ENCODE assay signal across 28 mouse cellular contexts in the genomic region with DNA sequence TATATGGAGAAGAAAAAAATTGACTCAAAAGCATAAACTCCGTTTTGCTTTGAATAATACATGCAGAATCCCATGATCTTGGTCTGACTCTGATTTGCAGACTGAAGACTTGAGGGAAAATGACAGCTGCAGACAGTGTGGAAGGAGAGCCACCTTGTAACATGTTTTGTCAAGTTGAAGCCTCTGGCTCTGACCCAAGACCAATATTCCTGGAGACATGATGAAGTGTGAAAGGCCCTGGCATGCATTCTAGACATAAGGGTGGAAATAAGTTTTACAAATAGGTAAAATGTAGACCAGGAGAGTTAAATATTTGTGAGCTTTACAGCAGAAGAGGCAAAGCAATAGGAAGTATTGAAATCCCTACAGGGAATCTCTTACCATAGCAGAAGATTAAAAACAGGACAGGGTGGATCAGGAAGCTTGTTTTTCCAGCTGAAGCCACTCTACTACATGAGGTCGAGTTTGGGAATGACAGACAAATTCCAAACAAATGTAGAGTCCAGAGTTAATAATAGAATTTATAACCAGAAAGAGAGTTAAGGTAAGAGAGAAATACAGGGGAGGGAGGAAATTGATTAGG.
DNase-seq lines count a peak whose midpoint lies in the region; ATAC-seq and TF ChIP-seq lines count a peak whose summit lies in the region.
"Had no signal": no experiment of that assay in that cellular context is flagged by ENCODE, and none has a peak within 500 bp of the region (broad histone marks: within the 10 kb centered on the region; RNA-seq: fewer than 3 reads in every experiment).

No protein-coding gene starts in this region.

- peak; percentile 9 for DNase-seq in embryonic facial prominence, embryonic 11.5 days (ENCODE audit: low spot score)
- no peak for DNase-seq in embryonic facial prominence, embryonic 10.5 days (ENCODE audit: low spot score)
- DNase-seq in midbrain, embryonic 11.5 days (ENCODE audit: low spot score, missing footprints): peak; percentile 60
- DNase-seq in brain, embryonic 14.5 days (ENCODE audit: low read depth): peak; percentile 44
- peak; percentile 58 for DNase-seq in limb, embryonic 14.5 days (ENCODE audit: low spot score)
- DNase-seq in layer of hippocampus, adult 2 months (ENCODE audit: low spot score in 2 of 2): no peak
- DNase-seq: adrenal gland, postnatal 25 days; cerebellum, adult 8-10 months; cerebellum, postnatal 36 days; forebrain, postnatal 0 days; heart, adult 2 months; kidney, adult 2 months; kidney, postnatal 4 days; liver, embryonic 13.5 days; lung, adult 18-20 months; lung, postnatal 4 days; right cerebral cortex, postnatal 25 days had no signal

- no peak overlapping the region for H3K27ac ChIP-seq in embryonic facial prominence, embryonic 11.5 days (replicated peaks; ENCODE audit: low read depth, low read length)
- no peak overlapping the region for H3K27ac ChIP-seq in embryonic facial prominence, embryonic 10.5 days (replicated peaks)
- no peak overlapping the region for H3K27ac ChIP-seq in midbrain, embryonic 11.5 days (ENCODE audit: low read depth, low read length)
- no peak overlapping the region for H3K27ac ChIP-seq in midbrain, embryonic 16.5 days (ENCODE audit: low read length)
- H3K27ac ChIP-seq in limb, embryonic 14.5 days (replicated peaks; ENCODE audit: low read depth, low read length): no peak overlapping the region
- H3K27ac ChIP-seq in layer of hippocampus, adult 2 months: no peak overlapping the region
- H3K27ac ChIP-seq: embryonic facial prominence, embryonic 12.5 days; forebrain, embryonic 10.5 days; heart, adult 2 months; hindbrain, embryonic 15.5 days; limb, embryonic 15.5 days; liver, embryonic 13.5 days; midbrain, embryonic 15.5 days; stomach, embryonic 15.5 days had no signal

- H3K4me1 ChIP-seq in embryonic facial prominence, embryonic 11.5 days (ENCODE audit: control insufficient read depth, insufficient read depth, low read length): no peaks in the 10 kb centered on the region
- H3K4me1 ChIP-seq in embryonic facial prominence, embryonic 10.5 days: no peaks in the 10 kb centered on the region
- H3K4me1 ChIP-seq in midbrain, embryonic 11.5 days (ENCODE audit: control insufficient read depth, insufficient read depth, low read length): no peaks in the 10 kb centered on the region
- H3K4me1 ChIP-seq in midbrain, embryonic 16.5 days (ENCODE audit: control insufficient read depth, insufficient read depth, low read length): no peaks in the 10 kb centered on the region
- no peaks in the 10 kb centered on the region for H3K4me1 ChIP-seq in limb, embryonic 14.5 days (ENCODE audit: control insufficient read depth, insufficient read depth, low read length)
- H3K4me1 ChIP-seq: embryonic facial prominence, embryonic 12.5 days; forebrain, embryonic 10.5 days; heart, embryonic 12.5 days; hindbrain, embryonic 15.5 days; limb, embryonic 15.5 days; liver, embryonic 13.5 days; megakaryocyte, embryonic 14.5 days; midbrain, embryonic 15.5 days; stomach, embryonic 15.5 days had no signal

- TF ChIP-seq POLR2A in brain, embryonic 14.5 days (IDR thresholded peaks at IDR 0.05; ENCODE audit: borderline replicate concordance, extremely low read depth, insufficient read depth, insufficient read length, poor library complexity, severe bottlenecking): no peak
- TF ChIP-seq POLR2A in limb, embryonic 14.5 days (IDR thresholded peaks at IDR 0.05; ENCODE audit: borderline replicate concordance, extremely low read depth, insufficient read depth, insufficient read length): no peak

- H3K27me3 ChIP-seq in embryonic facial prominence, embryonic 11.5 days (ENCODE audit: control insufficient read depth, insufficient read depth, low read length): no peaks in the 10 kb centered on the region
- H3K27me3 ChIP-seq in embryonic facial prominence, embryonic 10.5 days (replicated peaks; ENCODE audit: low read depth, poor library complexity, severe bottlenecking): no peaks in the 10 kb centered on the region
- H3K27me3 ChIP-seq in midbrain, embryonic 11.5 days (ENCODE audit: control insufficient read depth, insufficient read depth, low read length): no peaks in the 10 kb centered on the region
- H3K27me3 ChIP-seq in midbrain, embryonic 16.5 days (ENCODE audit: control insufficient read depth, insufficient read depth, low read depth, low read length): no peaks in the 10 kb centered on the region
- no peaks in the 10 kb centered on the region for H3K27me3 ChIP-seq in limb, embryonic 14.5 days (ENCODE audit: control insufficient read depth, insufficient read depth, low read length)
- H3K27me3 ChIP-seq: embryonic facial prominence, embryonic 12.5 days; heart, embryonic 12.5 days; hindbrain, embryonic 15.5 days; limb, embryonic 15.5 days; liver, embryonic 13.5 days; megakaryocyte, embryonic 14.5 days; midbrain, embryonic 15.5 days; stomach, embryonic 15.5 days had no signal

- no peaks in the 10 kb centered on the region for H3K36me3 ChIP-seq in embryonic facial prominence, embryonic 11.5 days (replicated peaks; ENCODE audit: control insufficient read depth, insufficient read depth, low read depth, low read length)
- no peaks in the 10 kb centered on the region for H3K36me3 ChIP-seq in embryonic facial prominence, embryonic 10.5 days (replicated peaks)
- no peaks in the 10 kb centered on the region for H3K36me3 ChIP-seq in midbrain, embryonic 11.5 days (ENCODE audit: control insufficient read depth, insufficient read depth, low read length)
- no peaks in the 10 kb centered on the region for H3K36me3 ChIP-seq in midbrain, embryonic 16.5 days (ENCODE audit: control insufficient read depth, insufficient read depth, low read length)
- H3K36me3 ChIP-seq in limb, embryonic 14.5 days (ENCODE audit: control insufficient read depth, insufficient read depth, low read length): no peaks in the 10 kb centered on the region
- H3K36me3 ChIP-seq: embryonic facial prominence, embryonic 12.5 days; forebrain, embryonic 10.5 days; heart, embryonic 12.5 days; hindbrain, embryonic 15.5 days; limb, embryonic 15.5 days; liver, embryonic 13.5 days; midbrain, embryonic 15.5 days; stomach, embryonic 15.5 days had no signal

- ATAC-seq in embryonic facial prominence, embryonic 11.5 days (replicated peaks; ENCODE audit: insufficient number of reproducible peaks, low FRiP score, low TSS enrichment, low read depth): no peak
- ATAC-seq in midbrain, embryonic 11.5 days (ENCODE audit: low FRiP score): no peak
- ATAC-seq in midbrain, embryonic 16.5 days: no peak
- ATAC-seq in limb, embryonic 14.5 days (ENCODE audit: low FRiP score, low read depth): peak; percentile 77
- ATAC-seq: forebrain, postnatal 0 days; lung, postnatal 0 days; midbrain, embryonic 15.5 days had no signal

- no peaks in the 10 kb centered on the region for H3K9me3 ChIP-seq in embryonic facial prominence, embryonic 11.5 days (replicated peaks; ENCODE audit: control insufficient read depth, low read length)
- H3K9me3 ChIP-seq in embryonic facial prominence, embryonic 10.5 days: no peaks in the 10 kb centered on the region
- no peaks in the 10 kb centered on the region for H3K9me3 ChIP-seq in midbrain, embryonic 11.5 days (ENCODE audit: control insufficient read depth, low read length)
- H3K9me3 ChIP-seq in midbrain, embryonic 16.5 days (replicated peaks; ENCODE audit: control insufficient read depth, low read length, poor library complexity, severe bottlenecking): no peaks in the 10 kb centered on the region
- no peaks in the 10 kb centered on the region for H3K9me3 ChIP-seq in limb, embryonic 14.5 days (ENCODE audit: control insufficient read depth, low read length)
- H3K9me3 ChIP-seq: embryonic facial prominence, embryonic 12.5 days; forebrain, embryonic 10.5 days; heart, embryonic 12.5 days; hindbrain, embryonic 15.5 days; limb, embryonic 15.5 days; liver, embryonic 13.5 days; midbrain, embryonic 15.5 days; stomach, embryonic 15.5 days had no signal

- no peak overlapping the region for H3K4me3 ChIP-seq in embryonic facial prominence, embryonic 11.5 days (ENCODE audit: low read depth, low read length)
- no peak overlapping the region for H3K4me3 ChIP-seq in embryonic facial prominence, embryonic 10.5 days
- H3K4me3 ChIP-seq in midbrain, embryonic 11.5 days (ENCODE audit: low read depth, low read length): no peak overlapping the region
- no peak overlapping the region for H3K4me3 ChIP-seq in midbrain, embryonic 16.5 days (ENCODE audit: low read depth, low read length)
- no peak overlapping the region for H3K4me3 ChIP-seq in limb, embryonic 14.5 days (replicated peaks; ENCODE audit: low read length)
- no peak overlapping the region for H3K4me3 ChIP-seq in layer of hippocampus, adult 2 months
- H3K4me3 ChIP-seq: embryonic facial prominence, embryonic 12.5 days; forebrain, embryonic 10.5 days; heart, adult 2 months; heart, embryonic 12.5 days; hindbrain, embryonic 15.5 days; limb, embryonic 15.5 days; liver, embryonic 13.5 days; megakaryocyte, embryonic 14.5 days; midbrain, embryonic 15.5 days; myocyte; stomach, embryonic 15.5 days had no signal

- no peak overlapping the region for H3K9ac ChIP-seq in embryonic facial prominence, embryonic 11.5 days (replicated peaks; ENCODE audit: low read length)
- no peak overlapping the region for H3K9ac ChIP-seq in midbrain, embryonic 11.5 days (ENCODE audit: low read length)
- no peak overlapping the region for H3K9ac ChIP-seq in midbrain, embryonic 16.5 days (ENCODE audit: low read depth, low read length)
- no peak overlapping the region for H3K9ac ChIP-seq in limb, embryonic 14.5 days (ENCODE audit: low read depth, low read length, severe bottlenecking)
- H3K9ac ChIP-seq: embryonic facial prominence, embryonic 12.5 days; forebrain, postnatal 0 days; heart, embryonic 12.5 days; hindbrain, embryonic 15.5 days; limb, embryonic 15.5 days; liver, embryonic 13.5 days; midbrain, embryonic 15.5 days; stomach, embryonic 15.5 days had no signal

- no peak for TF ChIP-seq CTCF in brain, embryonic 14.5 days (IDR thresholded peaks at IDR 0.05; ENCODE audit: borderline replicate concordance, extremely low read depth, insufficient read depth, insufficient read length)
- no peak for TF ChIP-seq CTCF in layer of hippocampus, adult 2 months (conservative IDR thresholded peaks at IDR 0.05)

- no peak overlapping the region for H3K4me2 ChIP-seq in embryonic facial prominence, embryonic 11.5 days (ENCODE audit: low read depth, low read length)
- no peak overlapping the region for H3K4me2 ChIP-seq in midbrain, embryonic 11.5 days
- no peak overlapping the region for H3K4me2 ChIP-seq in midbrain, embryonic 16.5 days (ENCODE audit: low read length)
- H3K4me2 ChIP-seq in limb, embryonic 14.5 days (replicated peaks; ENCODE audit: low read depth, low read length, severe bottlenecking): no peak overlapping the region
- H3K4me2 ChIP-seq: embryonic facial prominence, embryonic 12.5 days; heart, embryonic 12.5 days; hindbrain, embryonic 15.5 days; limb, embryonic 15.5 days; liver, embryonic 13.5 days; midbrain, embryonic 15.5 days; stomach, embryonic 15.5 days had no signal

- 45% methylated on average over 2 of the region's 2 CpGs for WGBS in embryonic facial prominence, embryonic 11.5 days
- WGBS in embryonic facial prominence, embryonic 10.5 days: 50% methylated on average over 2 of the region's 2 CpGs
- WGBS in midbrain, embryonic 11.5 days: 70% methylated on average over 2 of the region's 2 CpGs
- 64% methylated on average over 2 of the region's 2 CpGs for WGBS in midbrain, embryonic 16.5 days
- 28% methylated on average over 2 of the region's 2 CpGs for WGBS in limb, embryonic 14.5 days

Comparison
In these comparisons a context has a peak if more than half of its experiments do, and no peak if none do; other contexts are left out.
1. DNase-seq: peak in embryonic facial prominence, embryonic 11.5 days (single experiment), midbrain, embryonic 11.5 days (single experiment), brain, embryonic 14.5 days (single experiment) and limb, embryonic 14.5 days (single experiment); none in embryonic facial prominence, embryonic 10.5 days (single experiment) and layer of hippocampus, adult 2 months (0 of 2).